In genomic region chr11:97670234-97671176, GRCm38 (mm10) we compare ENCODE assay signal across 12 mouse cellular contexts. TPM values are rescaled to one million over a fixed set of nuclear protein-coding genes. Genes with fewer than 3 reads are reported as not detected.
DNase-seq lines count a peak whose midpoint lies in the region; ATAC-seq and TF ChIP-seq lines count a peak whose summit lies in the region.
"Had no signal": no experiment of that assay in that cellular context is flagged by ENCODE, and none has a peak within 500 bp of the region (broad histone marks: within the 10 kb centered on the region; RNA-seq: fewer than 3 reads in every experiment).

No protein-coding gene starts in this region.

- H3K9ac ChIP-seq in forebrain, embryonic 14.5 days (ENCODE audit: low read length), result no peak overlapping the region
- H3K9ac ChIP-seq in kidney, postnatal 0 days (ENCODE audit: low read depth, low read length), result no peak overlapping the region
- peak overlapping the region; percentile 33 for H3K9ac ChIP-seq in ES-Bruce4 (ENCODE audit: low read depth, poor library complexity, severe bottlenecking)
- peak overlapping the region; percentile 66 for H3K9ac ChIP-seq in heart, embryonic 12.5 days
- H3K9ac ChIP-seq: midbrain, embryonic 12.5 days had no signal

- 0 out of 2 replicates have a peak overlapping the region, but pooled peaks have one; percentile 10 for H3K4me3 ChIP-seq in forebrain, embryonic 10.5 days
- H3K4me3 ChIP-seq in forebrain, embryonic 14.5 days (ENCODE audit: low read depth, low read length), result no peak overlapping the region
- no peak overlapping the region for H3K4me3 ChIP-seq in kidney, postnatal 0 days (replicated peaks; ENCODE audit: low read depth, low read length)
- H3K4me3 ChIP-seq in ES-Bruce4 (ENCODE audit: low read depth, low read length), result no peak overlapping the region
- peak overlapping the region; percentile 24; the same call in 1 of the 2 replicates for H3K4me3 ChIP-seq in heart, embryonic 12.5 days
- H3K4me3 ChIP-seq: limb, embryonic 13.5 days; midbrain, embryonic 12.5 days had no signal

- 57% methylated on average over 13 of the region's 13 CpGs for WGBS in forebrain, embryonic 10.5 days
- 69% methylated on average over 13 of the region's 13 CpGs for WGBS in forebrain, embryonic 14.5 days
- 68% methylated on average over 13 of the region's 13 CpGs for WGBS in kidney, postnatal 0 days
- WGBS in heart, embryonic 12.5 days, result 18% methylated on average over 13 of the region's 13 CpGs

- H3K4me1 ChIP-seq in forebrain, embryonic 10.5 days, result peaks cover 35% of the 10 kb centered on the region
- peaks cover 15% of the 10 kb centered on the region for H3K4me1 ChIP-seq in forebrain, embryonic 14.5 days (ENCODE audit: control insufficient read depth, insufficient read depth, low read length)
- peaks cover 8% of the 10 kb centered on the region; the same call in 1 of the 2 replicates for H3K4me1 ChIP-seq in kidney, postnatal 0 days (replicated peaks; ENCODE audit: insufficient read depth, low read length)
- peaks cover 23% of the 10 kb centered on the region for H3K4me1 ChIP-seq in ES-Bruce4 (ENCODE audit: control insufficient read depth, insufficient read depth, low read length)
- H3K4me1 ChIP-seq in heart, embryonic 12.5 days (replicated peaks), result peaks cover 37% of the 10 kb centered on the region

- TF ChIP-seq POLR2A in ES-Bruce4 (IDR thresholded peaks at IDR 0.05; ENCODE audit: insufficient read depth, low read length), result no peak

- peaks cover 100% of the 10 kb centered on the region for H3K36me3 ChIP-seq in forebrain, embryonic 10.5 days (replicated peaks)
- H3K36me3 ChIP-seq in forebrain, embryonic 14.5 days (ENCODE audit: control insufficient read depth, insufficient read depth, low read length), result peaks cover 88% of the 10 kb centered on the region
- H3K36me3 ChIP-seq in kidney, postnatal 0 days (ENCODE audit: insufficient read depth, low read length), result peaks cover 67% of the 10 kb centered on the region
- H3K36me3 ChIP-seq in ES-Bruce4 (ENCODE audit: control insufficient read depth, insufficient read depth, low read length, poor library complexity, severe bottlenecking), result peaks cover 48% of the 10 kb centered on the region
- peaks cover 87% of the 10 kb centered on the region for H3K36me3 ChIP-seq in heart, embryonic 12.5 days

- no peak overlapping the region for H3K4me2 ChIP-seq in forebrain, embryonic 14.5 days (ENCODE audit: low read length)
- no peak overlapping the region for H3K4me2 ChIP-seq in kidney, postnatal 0 days (ENCODE audit: low read length)
- peak overlapping the region; percentile 66 for H3K4me2 ChIP-seq in heart, embryonic 12.5 days
- H3K4me2 ChIP-seq: limb, embryonic 13.5 days; midbrain, embryonic 12.5 days had no signal

- TF ChIP-seq CTCF in kidney, postnatal 0 days (IDR thresholded peaks at IDR 0.05; ENCODE audit: low read depth), result peak; percentile 21; the same call in 1 of the 2 replicates
- TF ChIP-seq CTCF in ES-Bruce4 (IDR thresholded peaks at IDR 0.05; ENCODE audit: low read depth, low read length), result peak; percentile 35

- no peak for DNase-seq in forebrain, embryonic 10.5 days (ENCODE audit: extremely low spot score, low spot score)
- DNase-seq in forebrain, embryonic 14.5 days (ENCODE audit: low spot score), result no peak
- no peak for DNase-seq in kidney, postnatal 0 days (ENCODE audit: low spot score)
- DNase-seq in kidney, postnatal 10 days, result no peak
- no peak for DNase-seq in adrenal gland, postnatal 36 days
- DNase-seq in layer of hippocampus, adult 9-11 months, result no peak
- DNase-seq: B cell, adult 2 months; thymus, adult 18-20 months had no signal

- ATAC-seq in forebrain, embryonic 14.5 days, result no peak
- ATAC-seq in kidney, postnatal 0 days (replicated peaks; ENCODE audit: low FRiP score, low read depth), result no peak
- ATAC-seq in heart, embryonic 12.5 days (ENCODE audit: insufficient number of reproducible peaks, low FRiP score), result peak; percentile 61

- 0 out of 2 replicates have a peak, but pooled peaks have one; percentile 1 for TF ChIP-seq EP300 in ES-Bruce4 (IDR thresholded peaks at IDR 0.05; ENCODE audit: insufficient read depth, low read depth, low read length)

- peak overlapping the region; percentile 48; the same call in 1 of the 2 replicates for H3K27ac ChIP-seq in forebrain, embryonic 10.5 days
- no peak overlapping the region; the same call in 1 of the 2 replicates for H3K27ac ChIP-seq in forebrain, embryonic 14.5 days (ENCODE audit: low read depth, low read length)
- H3K27ac ChIP-seq in kidney, postnatal 0 days, result no peak overlapping the region; the same call in none of the 2 replicates
- peak overlapping the region; percentile 95 for H3K27ac ChIP-seq in ES-Bruce4 (ENCODE audit: insufficient read depth, low read length)
- peak overlapping the region; percentile 91 for H3K27ac ChIP-seq in heart, embryonic 12.5 days (ENCODE audit: poor library complexity, severe bottlenecking)
- H3K27ac ChIP-seq: limb, embryonic 13.5 days; midbrain, embryonic 12.5 days had no signal

- peaks cover 2% of the 10 kb centered on the region; the same call in 1 of the 2 replicates for H3K9me3 ChIP-seq in forebrain, embryonic 10.5 days
- no peaks in the 10 kb centered on the region for H3K9me3 ChIP-seq in forebrain, embryonic 14.5 days (replicated peaks; ENCODE audit: control insufficient read depth, low read length)
- no peaks in the 10 kb centered on the region for H3K9me3 ChIP-seq in kidney, postnatal 0 days (replicated peaks; ENCODE audit: low read length)
- H3K9me3 ChIP-seq in ES-Bruce4 (replicated peaks; ENCODE audit: control insufficient read depth, insufficient read depth, low read length, poor library complexity, severe bottlenecking), result no peaks in the 10 kb centered on the region
- H3K9me3 ChIP-seq in heart, embryonic 12.5 days (replicated peaks), result no peaks in the 10 kb centered on the region
- H3K9me3 ChIP-seq: limb, embryonic 13.5 days had no signal

- no peaks in the 10 kb centered on the region for H3K27me3 ChIP-seq in forebrain, embryonic 10.5 days (ENCODE audit: poor library complexity, severe bottlenecking)
- no peaks in the 10 kb centered on the region for H3K27me3 ChIP-seq in forebrain, embryonic 14.5 days (replicated peaks; ENCODE audit: control insufficient read depth, insufficient read depth, low read length)
- H3K27me3 ChIP-seq in kidney, postnatal 0 days (ENCODE audit: insufficient read depth, low read length), result no peaks in the 10 kb centered on the region
- no peaks in the 10 kb centered on the region for H3K27me3 ChIP-seq in ES-Bruce4 (ENCODE audit: control insufficient read depth, insufficient read depth, low read length, poor library complexity, severe bottlenecking)
- no peaks in the 10 kb centered on the region for H3K27me3 ChIP-seq in heart, embryonic 12.5 days (replicated peaks)
- H3K27me3 ChIP-seq: limb, embryonic 13.5 days; midbrain, embryonic 12.5 days had no signal

RNA-seq across cellular contexts. Expression of gene Mllt6, which starts 7.3 kb away (rescaled TPM):
- polyA plus RNA-seq in forebrain, embryonic 10.5 days (2016; fragmentation: Nextera tagmentation; extraction: Ambion mirVana), result 1.5 and 2.5 TPM in 2 replicates
- polyA plus RNA-seq in forebrain, embryonic 14.5 days (2014; fragmentation: Nextera tagmentation; extraction: Ambion mirVana), result 5.0 and 5.9 TPM in 2 replicates
- 2.3 TPM in 2 replicates for polyA plus RNA-seq in kidney, postnatal 0 days (2015; fragmentation: Nextera tagmentation; extraction: Ambion mirVana)
- polyA plus RNA-seq in ES-Bruce4 (2011; ENCODE audit: insufficient read depth, insufficient read length, low read depth, missing spikeins), result 23.7 and 25.2 TPM in 2 replicates
- polyA plus RNA-seq in heart, embryonic 12.5 days (2016; fragmentation: Nextera tagmentation; extraction: Ambion mirVana), result 1.8 and 2.2 TPM in 2 replicates
- total RNA-seq in adrenal gland, postnatal 36 days (2021), result 10 to 100 TPM; 38.6 to 41.5 TPM

RNA-seq across cellular contexts. Expression of gene Cisd3, which starts 15.1 kb away (rescaled TPM):
- polyA plus RNA-seq in forebrain, embryonic 10.5 days (2016; fragmentation: Nextera tagmentation; extraction: Ambion mirVana), result 17.0 and 21.7 TPM in 2 replicates
- 17.3 and 19.5 TPM in 2 replicates for polyA plus RNA-seq in forebrain, embryonic 14.5 days (2014; fragmentation: Nextera tagmentation; extraction: Ambion mirVana)
- 69.2 and 70.9 TPM in 2 replicates for polyA plus RNA-seq in kidney, postnatal 0 days (2015; fragmentation: Nextera tagmentation; extraction: Ambion mirVana)
- 62.3 and 77.2 TPM in 2 replicates for polyA plus RNA-seq in ES-Bruce4 (2011; ENCODE audit: insufficient read depth, insufficient read length, low read depth, missing spikeins)
- polyA plus RNA-seq in heart, embryonic 12.5 days (2016; fragmentation: Nextera tagmentation; extraction: Ambion mirVana), result 40.5 and 44.8 TPM in 2 replicates
- 100 to 1,000 TPM; 187 to 222 TPM for total RNA-seq in adrenal gland, postnatal 36 days (2021)

RNA-seq across cellular contexts. Expression of gene Pcgf2, which starts 29.8 kb away (rescaled TPM):
- 18.4 and 20.9 TPM in 2 replicates for polyA plus RNA-seq in forebrain, embryonic 10.5 days (2016; fragmentation: Nextera tagmentation; extraction: Ambion mirVana)
- polyA plus RNA-seq in forebrain, embryonic 14.5 days (2014; fragmentation: Nextera tagmentation; extraction: Ambion mirVana), result 17.6 and 21.9 TPM in 2 replicates
- polyA plus RNA-seq in kidney, postnatal 0 days (2015; fragmentation: Nextera tagmentation; extraction: Ambion mirVana), result 10.4 and 11.4 TPM in 2 replicates
- 74.6 and 84.0 TPM in 2 replicates for polyA plus RNA-seq in ES-Bruce4 (2011; ENCODE audit: insufficient read depth, insufficient read length, low read depth, missing spikeins)
- 11.0 and 12.3 TPM in 2 replicates for polyA plus RNA-seq in heart, embryonic 12.5 days (2016; fragmentation: Nextera tagmentation; extraction: Ambion mirVana)
- total RNA-seq in adrenal gland, postnatal 36 days (2021), result 10 to 100 TPM; 25.7 to 28.5 TPM

RNA-seq across cellular contexts. Expression of gene Psmb3, which starts 32.7 kb away (rescaled TPM):
- polyA plus RNA-seq in forebrain, embryonic 10.5 days (2016; fragmentation: Nextera tagmentation; extraction: Ambion mirVana), result 627 and 634 TPM in 2 replicates
- 530 and 674 TPM in 2 replicates for polyA plus RNA-seq in forebrain, embryonic 14.5 days (2014; fragmentation: Nextera tagmentation; extraction: Ambion mirVana)
- 504 and 541 TPM in 2 replicates for polyA plus RNA-seq in kidney, postnatal 0 days (2015; fragmentation: Nextera tagmentation; extraction: Ambion mirVana)
- polyA plus RNA-seq in ES-Bruce4 (2011; ENCODE audit: insufficient read depth, insufficient read length, low read depth, missing spikeins), result 296 and 332 TPM in 2 replicates
- 342 and 374 TPM in 2 replicates for polyA plus RNA-seq in heart, embryonic 12.5 days (2016; fragmentation: Nextera tagmentation; extraction: Ambion mirVana)
- total RNA-seq in adrenal gland, postnatal 36 days (2021), result 100 to 1,000 TPM; 227 to 235 TPM

RNA-seq across cellular contexts. Expression of gene Epop, which starts 41.0 kb away (rescaled TPM):
- polyA plus RNA-seq in forebrain, embryonic 10.5 days (2016; fragmentation: Nextera tagmentation; extraction: Ambion mirVana), result 11.4 and 11.6 TPM in 2 replicates
- polyA plus RNA-seq in forebrain, embryonic 14.5 days (2014; fragmentation: Nextera tagmentation; extraction: Ambion mirVana), result 2.5 and 3.3 TPM in 2 replicates
- 2.9 and 4.1 TPM in 2 replicates for polyA plus RNA-seq in kidney, postnatal 0 days (2015; fragmentation: Nextera tagmentation; extraction: Ambion mirVana)
- 39.3 and 44.1 TPM in 2 replicates for polyA plus RNA-seq in ES-Bruce4 (2011; ENCODE audit: insufficient read depth, insufficient read length, low read depth, missing spikeins)
- polyA plus RNA-seq in heart, embryonic 12.5 days (2016; fragmentation: Nextera tagmentation; extraction: Ambion mirVana), result 2.0 and 2.5 TPM in 2 replicates
- 1 to 10 TPM; 4.9 to 5.8 TPM for total RNA-seq in adrenal gland, postnatal 36 days (2021)

Comparison
In these comparisons a context has a peak if more than half of its experiments do, and no peak if none do; other contexts are left out.
1. H3K27ac ChIP-seq: peak in forebrain, embryonic 10.5 days (single experiment), ES-Bruce4 (single experiment) and heart, embryonic 12.5 days (single experiment); none in forebrain, embryonic 14.5 days (single experiment) and kidney, postnatal 0 days (single experiment).
2. H3K4me3 ChIP-seq: peak in forebrain, embryonic 10.5 days (single experiment) and heart, embryonic 12.5 days (single experiment); none in forebrain, embryonic 14.5 days (single experiment), kidney, postnatal 0 days (single experiment) and ES-Bruce4 (single experiment).
3. H3K9ac ChIP-seq: peak in ES-Bruce4 (single experiment) and heart, embryonic 12.5 days (single experiment); none in forebrain, embryonic 14.5 days (single experiment) and kidney, postnatal 0 days (single experiment).